Mouse (Mus musculus) forebrain, embryonic 16.5 days (tissue): Measurements from ENCODE around the gene Diras2. TPM values are rescaled to one million over a fixed set of nuclear protein-coding genes. Genes with fewer than 3 reads are reported as not detected.

Experiments
- ATAC-seq: fragments of 200-750 bp; cut with Nextera tagmentation; 2 replicates; pipeline ENCODE4 v1.8.0; 2017; ENCODE audit warnings: mild to moderate bottlenecking, moderate library complexity
- H3K27ac ChIP-seq: fragments of 300-500 bp; sonication (generic); 2 replicates; pipeline ENCODE4 v1.5.1; 2014; ENCODE audit warnings: low read length, control low read depth
- H3K27me3 ChIP-seq: fragments of 300-500 bp; sonication (generic); replicated peaks from 2 replicates; pipeline ENCODE4 v1.6.1; 2014; ENCODE audit warnings: low read length; ENCODE audit not compliant: control insufficient read depth, insufficient read depth
- H3K36me3 ChIP-seq: fragments of 300-500 bp; sonication (generic); 2 replicates; pipeline ENCODE4 v1.6.1; 2014; ENCODE audit not compliant: control insufficient read depth, insufficient read depth
- H3K4me1 ChIP-seq: fragments of 300-500 bp; sonication (generic); replicated peaks from 2 replicates; pipeline ENCODE4 v1.6.1; 2014; ENCODE audit warnings: low read length; ENCODE audit not compliant: control insufficient read depth, insufficient read depth
- H3K4me2 ChIP-seq: fragments of 300-500 bp; sonication (generic); 2 replicates; pipeline ENCODE4 v1.6.1; 2014; ENCODE audit warnings: mild to moderate bottlenecking, low read length, control low read depth
- H3K4me3 ChIP-seq: fragments of 300-500 bp; sonication (generic); replicated peaks from 2 replicates; pipeline ENCODE4 v1.5.1; 2014; ENCODE audit warnings: mild to moderate bottlenecking, low read length, control low read depth
- H3K9ac ChIP-seq: fragments of 300-500 bp; sonication (generic); replicated peaks from 2 replicates; pipeline ENCODE4 v1.6.1; 2014; ENCODE audit warnings: low read depth, low read length, control low read depth
- H3K9me3 ChIP-seq: fragments of 300-500 bp; sonication (generic); 2 replicates; pipeline ENCODE4 v1.6.1; 2016; ENCODE audit warnings: low read length; ENCODE audit not compliant: control insufficient read depth
- WGBS: fragments of 180-500 bp; shearing (Covaris S2); extraction: QIAGEN DNeasy Blood & Tissue Kit; methylation state at CpG from one replicate; pipeline ENCODE4 v1.1.7; 2014; 5-methylcytosine and 5-hydroxymethylcytosine counted together
- polyA plus RNA-seq: library from polyadenylated mRNA; unstranded; fragments of >200 nt; fragmentation: Nextera tagmentation; extraction: Ambion mirVana; gene quantifications from 2 replicates; pipeline ENCODE4 v1.2.1, GENCODE M21; 2015

Diras2 gene
- polyA plus RNA-seq, 1 experiment from 2014 or later, result 4.3 TPM

DNA sequence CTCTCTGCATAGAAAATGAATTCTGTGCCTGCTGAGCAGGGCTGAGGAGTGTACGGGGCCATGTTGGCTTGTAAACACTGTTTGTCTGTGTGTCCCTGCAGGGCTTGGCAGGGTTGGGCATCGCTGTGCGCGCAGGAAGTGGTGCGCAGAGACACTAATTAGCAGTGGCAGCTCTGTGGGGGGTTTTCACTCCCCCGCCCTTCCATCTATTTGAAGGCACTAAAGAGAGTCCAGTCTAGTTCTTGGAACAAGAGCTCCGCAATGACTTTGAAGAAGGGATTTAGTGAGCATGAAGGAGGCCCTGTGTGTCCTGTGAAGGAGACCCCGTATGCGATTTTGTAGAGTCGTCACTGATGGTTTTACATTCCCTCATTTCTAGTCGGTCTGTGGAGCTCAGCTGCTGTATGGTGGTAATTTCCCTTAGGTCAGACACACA, 73.2 kb downstream of the Diras2 start:
- WGBS, result 7% methylated on average over 11 of the region's 11 CpGs
- Histone ChIP-seq H3K4me1 (peaks cover 12% of the 10 kb centered on the region), H3K9me3 (0 out of 2 replicates have a peak, but pooled peaks cover 2% of the 10 kb centered on the region), H3K4me3 (peak overlapping the region; percentile 27), H3K9ac (peak overlapping the region; percentile 42), H3K4me2 (peak overlapping the region; percentile 60), H3K27me3 (no peaks in the 10 kb centered on the region), H3K36me3 (no peaks in the 10 kb centered on the region), H3K27ac (peak overlapping the region; percentile 85)
- peak; percentile 96 for ATAC-seq

- Histone ChIP-seq H3K36me3 (no peaks in the 10 kb centered on the region), H3K9ac (peak overlapping the region; percentile 42), H3K4me3 (peak overlapping the region; percentile 27), H3K4me1 (peaks cover 12% of the 10 kb centered on the region), H3K27ac (peak overlapping the region; percentile 85), H3K27me3 (no peaks in the 10 kb centered on the region), H3K4me2 (peak overlapping the region; percentile 60), H3K9me3 (0 out of 2 replicates have a peak, but pooled peaks cover 1% of the 10 kb centered on the region)
- peak; percentile 83 for ATAC-seq
- WGBS, result 21% methylated on average over 15 of the region's 15 CpGs
Measured at GRCm38 (mm10) chr13:52457177-52457888, 73.7 kb downstream of the Diras2 start.

GRCm38 (mm10) chr13:52455329-52455728, 75.8 kb downstream of the Diras2 start:
- no peaks in the 10 kb centered on the region for H3K27me3 ChIP-seq
- H3K4me3 ChIP-seq, result no peak overlapping the region
- no peaks in the 10 kb centered on the region for H3K36me3 ChIP-seq
- ATAC-seq, result no peak
- H3K27ac ChIP-seq, result no peak overlapping the region
- no peaks in the 10 kb centered on the region for H3K9me3 ChIP-seq
- no peak overlapping the region for H3K4me2 ChIP-seq
- peaks cover 19% of the 10 kb centered on the region for H3K4me1 ChIP-seq
- H3K9ac ChIP-seq, result no peak overlapping the region
- 52% methylated on average over 9 of the region's 9 CpGs for WGBS

- no peaks in the 10 kb centered on the region for H3K36me3 ChIP-seq
- WGBS, result 88% methylated on average over 11 of the region's 11 CpGs
- H3K9me3 ChIP-seq, result no peaks in the 10 kb centered on the region
- H3K27me3 ChIP-seq, result no peaks in the 10 kb centered on the region
- H3K4me2 ChIP-seq, result no peak overlapping the region
- no peak overlapping the region for H3K9ac ChIP-seq
- no peak overlapping the region for H3K27ac ChIP-seq
- H3K4me3 ChIP-seq, result no peak overlapping the region
- no peak for ATAC-seq
- peaks cover 19% of the 10 kb centered on the region for H3K4me1 ChIP-seq
Measured at GRCm38 (mm10) chr13:52454708-52455250, 76.3 kb downstream of the Diras2 start.

Other genes with a start within 250 kb of the Diras2 start
- gene Syk, start 51.9 kb upstream of the Diras2 start, polyA plus RNA-seq, result 1.3 TPM in 2 replicates